13 mouse cellular contexts compared by ENCODE assay signal in the genomic region with DNA sequence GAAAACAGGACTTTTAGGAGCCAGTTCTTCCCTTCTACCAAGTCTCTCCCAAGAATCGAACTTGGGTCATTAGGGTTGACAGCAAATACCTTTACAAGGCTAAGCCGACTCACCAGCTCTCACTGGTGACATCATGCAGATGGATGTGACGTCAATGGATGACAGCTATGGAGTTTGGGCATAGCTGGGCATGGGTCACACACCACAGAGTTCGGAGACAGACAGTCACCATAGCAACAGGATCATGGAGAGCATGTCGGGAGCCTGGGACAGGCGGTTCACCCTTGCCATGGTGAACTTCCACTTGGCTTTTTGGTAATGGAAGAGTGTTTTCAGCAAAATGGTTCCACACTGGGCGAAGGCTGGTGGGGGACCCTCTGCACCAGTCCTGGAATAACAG.
DNase-seq lines count a peak whose midpoint lies in the region; ATAC-seq and TF ChIP-seq lines count a peak whose summit lies in the region.
"Had no signal": no experiment of that assay in that cellular context is flagged by ENCODE, and none has a peak within 500 bp of the region (broad histone marks: within the 10 kb centered on the region; RNA-seq: fewer than 3 reads in every experiment).

No protein-coding gene starts in this region.

- H3K27ac ChIP-seq in embryonic facial prominence, embryonic 15.5 days (replicated peaks) = peak overlapping the region; percentile 22; the same call in 1 of the 2 replicates
- no peak overlapping the region for H3K27ac ChIP-seq in forebrain, postnatal 0 days (ENCODE audit: low read depth, low read length)
- H3K27ac ChIP-seq in limb, embryonic 12.5 days = peak overlapping the region; percentile 88; the same call in 1 of the 2 replicates
- peak overlapping the region; percentile 52; the same call in 1 of the 2 replicates for H3K27ac ChIP-seq in neural tube, embryonic 14.5 days (ENCODE audit: low read depth, low read length)
- H3K27ac ChIP-seq in cerebellum, adult 2 months (ENCODE audit: insufficient read depth, low read length) = no peak overlapping the region
- H3K27ac ChIP-seq: heart, embryonic 13.5 days; liver, embryonic 13.5 days had no signal

- no peaks in the 10 kb centered on the region for H3K9me3 ChIP-seq in embryonic facial prominence, embryonic 15.5 days (replicated peaks)
- H3K9me3 ChIP-seq in forebrain, postnatal 0 days (ENCODE audit: low read length) = no peaks in the 10 kb centered on the region
- H3K9me3 ChIP-seq in limb, embryonic 12.5 days = no peaks in the 10 kb centered on the region
- H3K9me3 ChIP-seq in neural tube, embryonic 14.5 days (ENCODE audit: control insufficient read depth, low read length) = no peaks in the 10 kb centered on the region
- H3K9me3 ChIP-seq: heart, embryonic 13.5 days; liver, embryonic 13.5 days had no signal

- no peak for TF ChIP-seq POLR2A in cerebellum, adult 2 months (IDR thresholded peaks at IDR 0.05; ENCODE audit: borderline replicate concordance, insufficient read depth, low read length)

- WGBS in embryonic facial prominence, embryonic 15.5 days = 72% methylated on average over 7 of the region's 7 CpGs
- WGBS in forebrain, postnatal 0 days = 51% methylated on average over 7 of the region's 7 CpGs
- WGBS in limb, embryonic 12.5 days = 49% methylated on average over 7 of the region's 7 CpGs
- 34% methylated on average over 7 of the region's 7 CpGs for WGBS in neural tube, embryonic 14.5 days
- WGBS in cerebellum, adult 2 months = 69% methylated on average over 7 of the region's 7 CpGs

- H3K27me3 ChIP-seq in embryonic facial prominence, embryonic 15.5 days = no peaks in the 10 kb centered on the region
- no peaks in the 10 kb centered on the region for H3K27me3 ChIP-seq in forebrain, postnatal 0 days (ENCODE audit: insufficient read depth, low read length)
- H3K27me3 ChIP-seq in limb, embryonic 12.5 days = no peaks in the 10 kb centered on the region
- H3K27me3 ChIP-seq in neural tube, embryonic 14.5 days (ENCODE audit: control insufficient read depth, insufficient read depth, low read length) = no peaks in the 10 kb centered on the region
- H3K27me3 ChIP-seq in cerebellum, adult 2 months (ENCODE audit: control insufficient read depth, insufficient read depth, low read length) = no peaks in the 10 kb centered on the region
- H3K27me3 ChIP-seq: heart, embryonic 13.5 days; liver, embryonic 13.5 days had no signal

- no peak for TF ChIP-seq CTCF in forebrain, postnatal 0 days (IDR thresholded peaks at IDR 0.05; ENCODE audit: low read depth)
- TF ChIP-seq CTCF in cerebellum, adult 2 months (IDR thresholded peaks at IDR 0.05; ENCODE audit: borderline replicate concordance, insufficient read depth, low read depth, low read length) = no peak

- H3K4me2 ChIP-seq in embryonic facial prominence, embryonic 15.5 days (replicated peaks) = no peak overlapping the region
- H3K4me2 ChIP-seq in forebrain, postnatal 0 days (ENCODE audit: low read depth) = no peak overlapping the region
- H3K4me2 ChIP-seq in limb, embryonic 12.5 days = no peak overlapping the region
- no peak overlapping the region for H3K4me2 ChIP-seq in neural tube, embryonic 14.5 days (ENCODE audit: low read depth, low read length)
- H3K4me2 ChIP-seq: heart, embryonic 13.5 days; liver, embryonic 13.5 days had no signal

- H3K4me3 ChIP-seq in embryonic facial prominence, embryonic 15.5 days (replicated peaks) = no peak overlapping the region
- no peak overlapping the region for H3K4me3 ChIP-seq in forebrain, postnatal 0 days (ENCODE audit: low read depth, low read length)
- no peak overlapping the region for H3K4me3 ChIP-seq in limb, embryonic 12.5 days (replicated peaks)
- H3K4me3 ChIP-seq in neural tube, embryonic 14.5 days (ENCODE audit: low read depth, low read length) = no peak overlapping the region
- H3K4me3 ChIP-seq in cerebellum, adult 2 months (replicated peaks; ENCODE audit: insufficient read depth, low read depth, low read length) = no peak overlapping the region
- H3K4me3 ChIP-seq: heart, embryonic 13.5 days; liver, embryonic 13.5 days had no signal

- H3K9ac ChIP-seq in embryonic facial prominence, embryonic 15.5 days = no peak overlapping the region
- no peak overlapping the region for H3K9ac ChIP-seq in forebrain, postnatal 0 days
- H3K9ac ChIP-seq in limb, embryonic 12.5 days (replicated peaks) = no peak overlapping the region
- H3K9ac ChIP-seq in neural tube, embryonic 14.5 days (replicated peaks; ENCODE audit: low read depth, low read length) = no peak overlapping the region
- H3K9ac ChIP-seq: heart, embryonic 13.5 days; liver, embryonic 13.5 days had no signal

- H3K4me1 ChIP-seq in embryonic facial prominence, embryonic 15.5 days = peaks cover 22% of the 10 kb centered on the region
- H3K4me1 ChIP-seq in forebrain, postnatal 0 days (ENCODE audit: insufficient read depth) = peaks cover 14% of the 10 kb centered on the region; the same call in 1 of the 2 replicates
- H3K4me1 ChIP-seq in limb, embryonic 12.5 days (replicated peaks) = peaks cover 44% of the 10 kb centered on the region
- H3K4me1 ChIP-seq in neural tube, embryonic 14.5 days (ENCODE audit: control insufficient read depth, insufficient read depth, low read length) = peaks cover 15% of the 10 kb centered on the region
- peaks cover 3% of the 10 kb centered on the region; the same call in 1 of the 2 replicates for H3K4me1 ChIP-seq in cerebellum, adult 2 months (ENCODE audit: control insufficient read depth, insufficient read depth, low read length)
- H3K4me1 ChIP-seq: liver, embryonic 13.5 days had no signal

- H3K36me3 ChIP-seq in embryonic facial prominence, embryonic 15.5 days = no peaks in the 10 kb centered on the region
- no peaks in the 10 kb centered on the region for H3K36me3 ChIP-seq in forebrain, postnatal 0 days (ENCODE audit: insufficient read depth)
- no peaks in the 10 kb centered on the region for H3K36me3 ChIP-seq in limb, embryonic 12.5 days
- H3K36me3 ChIP-seq in neural tube, embryonic 14.5 days (ENCODE audit: control insufficient read depth, insufficient read depth, low read length) = no peaks in the 10 kb centered on the region
- H3K36me3 ChIP-seq: heart, embryonic 13.5 days; liver, embryonic 13.5 days had no signal

- ATAC-seq in embryonic facial prominence, embryonic 15.5 days (ENCODE audit: insufficient number of reproducible peaks, low FRiP score, low TSS enrichment, low read depth) = no peak
- ATAC-seq in forebrain, postnatal 0 days = peak; percentile 40; the same call in 1 of the 2 replicates
- ATAC-seq in limb, embryonic 12.5 days (ENCODE audit: insufficient number of reproducible peaks, insufficient read depth, low FRiP score, low TSS enrichment, low read depth) = no peak
- ATAC-seq in neural tube, embryonic 14.5 days (ENCODE audit: low read depth) = peak; percentile 38
- no peak for ATAC-seq in granulocyte monocyte progenitor cell, adult 5-6 weeks (replicated peaks; ENCODE audit: poor library complexity, severe bottlenecking)

- no peak for DNase-seq in forebrain, postnatal 0 days
- no peak for DNase-seq in layer of hippocampus, adult 9-10 months (ENCODE audit: low spot score)
- no peak for DNase-seq in cerebellum, adult 2 months
- no peak for DNase-seq in frontal cortex, postnatal 14 days (ENCODE audit: low spot score in 2 of 2)
- DNase-seq: adrenal gland, postnatal 14 days; gastrocnemius, postnatal 10 days; kidney, postnatal 14 days; liver, embryonic 13.5 days had no signal

Comparison
In these comparisons a context has a peak if more than half of its experiments do, and no peak if none do; other contexts are left out.
1. ATAC-seq: peak in forebrain, postnatal 0 days (single experiment) and neural tube, embryonic 14.5 days (single experiment); none in embryonic facial prominence, embryonic 15.5 days (single experiment), limb, embryonic 12.5 days (single experiment) and granulocyte monocyte progenitor cell, adult 5-6 weeks (single experiment).
2. H3K27ac ChIP-seq: peak in embryonic facial prominence, embryonic 15.5 days (single experiment), limb, embryonic 12.5 days (single experiment) and neural tube, embryonic 14.5 days (single experiment); none in forebrain, postnatal 0 days (single experiment) and cerebellum, adult 2 months (single experiment).